Mouse (Mus musculus) testis, adult 2 months (tissue): ENCODE measurements around the gene Csrnp2.
"Not testable (repeated sequence)": the region's sequence is repeated elsewhere in the genome, so short reads cannot be mapped to it uniquely, and the experiment has no call there.

Experiments used
- CTCF ChIP-seq: fragments of 200-500 bp; IDR thresholded peaks from 2 replicates; pipeline ENCODE4 v1.5.1; 2012; ENCODE audit warnings: low read depth, mild to moderate bottlenecking, inconsistent platforms, low read length, moderate library complexity; ENCODE audit not compliant: control insufficient read depth, insufficient read depth, insufficient replicate concordance
- POLR2A ChIP-seq: fragments of 200-500 bp; IDR thresholded peaks from 2 replicates; pipeline ENCODE4 v1.6.1; 2012; ENCODE audit warnings: low read depth, mild to moderate bottlenecking, inconsistent platforms, low read length, moderate library complexity; ENCODE audit not compliant: control insufficient read depth

GRCm38 (mm10) chr15:100542876-100543650 is 47.8 kb upstream of the Csrnp2 start:
- TF ChIP-seq POLR2A, CTCF: not testable (repeated sequence)
